ENCODE assay signal across 24 mouse cellular contexts in the genomic region with DNA sequence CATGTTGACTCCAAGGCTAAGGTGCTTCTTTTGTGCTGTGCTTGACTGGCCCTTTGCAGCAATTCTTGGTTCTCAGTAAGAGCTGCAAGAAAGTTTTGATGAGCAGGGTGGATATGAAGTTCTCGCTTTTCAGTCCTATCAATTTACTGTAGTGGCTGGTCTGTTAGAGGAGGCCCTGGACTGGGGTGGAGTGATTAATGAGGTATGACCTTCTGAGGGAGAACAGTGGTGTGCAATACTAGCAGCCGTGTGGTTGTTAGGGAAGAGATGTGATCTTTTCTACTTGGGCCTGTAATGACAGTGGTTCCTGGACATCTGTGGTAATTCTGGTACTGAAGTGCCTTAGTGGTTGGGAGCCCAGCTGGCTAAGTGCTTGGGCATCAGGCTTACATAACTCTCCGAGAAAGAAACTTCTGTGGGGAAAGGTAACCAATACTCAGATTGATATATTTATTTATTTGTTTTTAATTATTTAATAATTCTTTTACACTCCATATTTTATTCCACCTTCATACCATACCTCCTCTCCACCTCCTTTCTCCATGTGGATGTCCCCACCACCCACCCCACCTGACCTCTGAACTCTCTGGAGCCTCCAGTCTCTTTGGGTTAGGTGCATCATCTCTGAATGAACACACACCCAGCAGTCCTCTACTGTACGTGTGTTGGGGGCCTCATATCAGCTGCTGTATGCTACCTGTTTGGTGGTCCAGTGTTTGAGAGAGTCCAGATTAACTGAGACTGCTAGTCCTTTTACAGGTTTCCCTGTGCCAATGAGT.
DNase-seq lines count a peak whose midpoint lies in the region; ATAC-seq and TF ChIP-seq lines count a peak whose summit lies in the region.
"Had no signal": no experiment of that assay in that cellular context is flagged by ENCODE, and none has a peak within 500 bp of the region (broad histone marks: within the 10 kb centered on the region; RNA-seq: fewer than 3 reads in every experiment).

No protein-coding gene starts in this region.

- ATAC-seq in kidney, embryonic 15.5 days (replicated peaks; ENCODE audit: low FRiP score): peak; percentile 97
- 0 out of 2 replicates have a peak, but pooled peaks have one; percentile 19 for ATAC-seq in lung, embryonic 14.5 days (ENCODE audit: insufficient read depth)
- no peak for ATAC-seq in intestine, embryonic 15.5 days
- ATAC-seq: CD4-positive, CD25-positive, alpha-beta regulatory T cell, adult 4 months; forebrain, embryonic 16.5 days had no signal

- H3K27me3 ChIP-seq in kidney, embryonic 15.5 days: no peaks in the 10 kb centered on the region
- H3K27me3 ChIP-seq in lung, embryonic 14.5 days (ENCODE audit: insufficient read depth, low read length): no peaks in the 10 kb centered on the region
- no peaks in the 10 kb centered on the region for H3K27me3 ChIP-seq in intestine, embryonic 15.5 days (replicated peaks)
- H3K27me3 ChIP-seq: forebrain, embryonic 13.5 days; heart, embryonic 13.5 days had no signal

- H3K4me3 ChIP-seq in kidney, embryonic 15.5 days (replicated peaks): no peak overlapping the region
- H3K4me3 ChIP-seq in lung, embryonic 14.5 days (ENCODE audit: low read depth, low read length): no peak overlapping the region
- H3K4me3 ChIP-seq in intestine, embryonic 15.5 days (replicated peaks): no peak overlapping the region
- H3K4me3 ChIP-seq: forebrain, embryonic 10.5 days; forebrain, embryonic 13.5 days; heart, adult 2 months; heart, embryonic 10.5 days; heart, embryonic 13.5 days had no signal

- no peak overlapping the region for H3K27ac ChIP-seq in kidney, embryonic 15.5 days
- H3K27ac ChIP-seq in lung, embryonic 14.5 days (ENCODE audit: low read depth): no peak overlapping the region
- H3K27ac ChIP-seq in intestine, embryonic 15.5 days: no peak overlapping the region
- H3K27ac ChIP-seq: forebrain, embryonic 10.5 days; forebrain, embryonic 13.5 days; heart, adult 2 months; heart, embryonic 10.5 days; heart, embryonic 13.5 days; hindbrain, embryonic 14.5 days had no signal

- H3K4me1 ChIP-seq in kidney, embryonic 15.5 days: 0 out of 2 replicates have a peak, but pooled peaks cover 8% of the 10 kb centered on the region
- H3K4me1 ChIP-seq in lung, embryonic 14.5 days (ENCODE audit: insufficient read depth): no peaks in the 10 kb centered on the region
- H3K4me1 ChIP-seq in intestine, embryonic 15.5 days (replicated peaks): no peaks in the 10 kb centered on the region
- H3K4me1 ChIP-seq: forebrain, embryonic 10.5 days; forebrain, embryonic 13.5 days had no signal

- no peak overlapping the region for H3K9ac ChIP-seq in kidney, embryonic 15.5 days
- no peak overlapping the region for H3K9ac ChIP-seq in lung, embryonic 14.5 days
- H3K9ac ChIP-seq in intestine, embryonic 15.5 days: no peak overlapping the region
- H3K9ac ChIP-seq: forebrain, embryonic 13.5 days; heart, embryonic 13.5 days; hindbrain, embryonic 14.5 days had no signal

- 45% methylated on average over 4 of the region's 4 CpGs for WGBS in kidney, embryonic 15.5 days
- 49% methylated on average over 4 of the region's 4 CpGs for WGBS in lung, embryonic 14.5 days
- 64% methylated on average over 4 of the region's 4 CpGs for WGBS in intestine, embryonic 15.5 days

- no peak for TF ChIP-seq CTCF in lung, embryonic 14.5 days (IDR thresholded peaks at IDR 0.05; ENCODE audit: low read depth)

- no peaks in the 10 kb centered on the region for H3K9me3 ChIP-seq in kidney, embryonic 15.5 days (replicated peaks)
- no peaks in the 10 kb centered on the region for H3K9me3 ChIP-seq in lung, embryonic 14.5 days (ENCODE audit: low read depth, low read length)
- no peaks in the 10 kb centered on the region for H3K9me3 ChIP-seq in intestine, embryonic 15.5 days
- H3K9me3 ChIP-seq: forebrain, embryonic 10.5 days; forebrain, embryonic 13.5 days; heart, embryonic 10.5 days; heart, embryonic 13.5 days had no signal

- no peak overlapping the region for H3K4me2 ChIP-seq in kidney, embryonic 15.5 days
- no peak overlapping the region for H3K4me2 ChIP-seq in lung, embryonic 14.5 days
- no peak overlapping the region for H3K4me2 ChIP-seq in intestine, embryonic 15.5 days (replicated peaks)
- H3K4me2 ChIP-seq: forebrain, embryonic 13.5 days; heart, embryonic 13.5 days; hindbrain, embryonic 14.5 days had no signal

- 0 out of 2 replicates have a peak, but pooled peaks cover 5% of the 10 kb centered on the region for H3K36me3 ChIP-seq in kidney, embryonic 15.5 days
- H3K36me3 ChIP-seq in lung, embryonic 14.5 days (ENCODE audit: insufficient read depth): no peaks in the 10 kb centered on the region
- H3K36me3 ChIP-seq in intestine, embryonic 15.5 days: no peaks in the 10 kb centered on the region
- H3K36me3 ChIP-seq: heart, embryonic 10.5 days had no signal

- DNase-seq in kidney, postnatal 25 days: no peak
- DNase-seq in lung, embryonic 14.5 days: peak; percentile 8
- no peak for DNase-seq in lung, postnatal 14 days
- peak; percentile 12 for DNase-seq in mesoderm, embryonic 11.5 days (ENCODE audit: low read depth, low spot score)
- DNase-seq: adrenal gland, adult 2 months; adrenal gland, postnatal 14 days; cerebellum, adult 11 months; cerebellum, adult 2 months; cerebellum, adult 9-11 months; cerebellum, postnatal 25 days; gastrocnemius, postnatal 10 days; gastrocnemius, postnatal 36 days; heart, adult 2 months; heart, postnatal 14 days; heart, postnatal 4 days had no signal

Comparison
In these comparisons a context has a peak if more than half of its experiments do, and no peak if none do; other contexts are left out.
1. DNase-seq: peak in lung, embryonic 14.5 days (single experiment) and mesoderm, embryonic 11.5 days (single experiment); none in kidney, postnatal 25 days (0 of 2) and lung, postnatal 14 days (single experiment).